Mouse (Mus musculus) kidney, embryonic 16.5 days (tissue): Measurements from ENCODE around the gene Tpcn2. TPM values are rescaled to one million over a fixed set of nuclear protein-coding genes. Genes with fewer than 3 reads are reported as not detected.

Source experiments
- ATAC-seq: fragments of 200-750 bp; cut with Nextera tagmentation; 2 replicates; pipeline ENCODE4 v1.8.0; 2017; ENCODE audit warnings: moderate TSS enrichment; ENCODE audit not compliant: low FRiP score, low TSS enrichment
- H3K27ac ChIP-seq: fragments of 300-500 bp; sonication (generic); 2 replicates; pipeline ENCODE4 v1.5.1; 2014; ENCODE audit warnings: low read length
- H3K27me3 ChIP-seq: fragments of 300-500 bp; sonication (generic); 2 replicates; pipeline ENCODE4 v1.6.1; 2014; ENCODE audit warnings: low read length, control low read depth, mixed read lengths; ENCODE audit not compliant: insufficient read depth
- H3K36me3 ChIP-seq: fragments of 300-500 bp; sonication (generic); 2 replicates; pipeline ENCODE4 v1.6.1; 2014; ENCODE audit warnings: low read length, control low read depth, mixed read lengths; ENCODE audit not compliant: insufficient read depth
- H3K4me1 ChIP-seq: fragments of 300-500 bp; sonication (generic); 2 replicates; pipeline ENCODE4 v1.6.1; 2014; ENCODE audit warnings: low read length, control low read depth, mixed read lengths; ENCODE audit not compliant: insufficient read depth
- H3K4me2 ChIP-seq: fragments of 300-500 bp; sonication (generic); replicated peaks from 2 replicates; pipeline ENCODE4 v1.6.1; 2014; ENCODE audit warnings: low read depth, low read length
- H3K4me3 ChIP-seq: fragments of 300-500 bp; sonication (generic); 2 replicates; pipeline ENCODE4 v1.5.1; 2014; ENCODE audit warnings: mild to moderate bottlenecking, low read length
- H3K9ac ChIP-seq: fragments of 300-500 bp; sonication (generic); replicated peaks from 2 replicates; pipeline ENCODE4 v1.6.1; 2014; ENCODE audit warnings: low read length
- H3K9me3 ChIP-seq: fragments of 300-500 bp; sonication (generic); 2 replicates; pipeline ENCODE4 v1.6.1; 2016; ENCODE audit warnings: low read length, control low read depth
- WGBS: fragments of 180-500 bp; shearing (Covaris S2); extraction: QIAGEN DNeasy Blood & Tissue Kit; methylation state at CpG from one replicate; pipeline ENCODE4 v1.1.7; 2014; 5-methylcytosine and 5-hydroxymethylcytosine counted together
- polyA plus RNA-seq: library from polyadenylated mRNA; unstranded; fragments of >200 nt; fragmentation: Nextera tagmentation; extraction: Ambion mirVana; gene quantifications from 2 replicates; pipeline ENCODE4 v1.2.1, GENCODE M21; 2015

The Tpcn2 gene
- 11.4 and 12.2 TPM in 2 replicates for polyA plus RNA-seq

DNA sequence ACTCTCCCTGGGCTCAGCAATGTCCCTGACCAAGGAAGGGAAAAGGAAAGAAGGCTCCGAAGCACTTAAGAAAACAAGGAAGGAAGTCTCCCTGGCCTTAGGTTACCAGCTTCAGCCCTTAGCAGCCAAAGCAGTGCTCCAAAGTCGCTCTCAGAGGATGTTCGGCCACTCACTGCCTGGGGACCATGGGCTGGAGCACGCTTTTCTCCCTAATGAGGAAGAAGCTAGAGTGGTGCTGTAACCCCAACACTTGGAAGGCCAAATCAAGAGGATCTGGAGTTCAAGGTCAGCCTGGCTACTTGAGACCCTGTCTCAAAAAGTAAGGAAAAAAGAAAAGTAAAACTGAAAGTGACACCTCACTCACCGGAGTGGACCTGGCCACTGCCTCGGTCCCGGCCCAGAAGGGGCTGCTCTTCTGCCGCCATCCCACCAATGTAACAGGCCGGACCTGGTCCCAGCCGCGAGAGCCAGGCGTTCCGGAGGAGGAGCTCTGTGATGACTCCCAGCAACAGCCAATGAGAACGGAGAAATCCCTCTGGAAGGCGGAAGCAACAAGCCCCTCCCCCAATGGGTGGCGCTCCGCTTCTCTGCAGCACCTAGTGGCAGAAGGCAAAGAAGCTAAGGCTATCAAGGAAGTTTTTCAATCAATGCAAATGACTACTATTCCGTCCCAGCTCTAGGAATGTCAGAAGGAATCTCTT, at the start of gene Tpcn2:
Tpcn2 (minus strand) TSS at position 525 of the 701 bp plus-strand sequence.
- H3K9me3 ChIP-seq: no peaks in the 10 kb centered on the region
- H3K27me3 ChIP-seq: no peaks in the 10 kb centered on the region
- no peak within 1 kb of the TSS for H3K27ac ChIP-seq
- H3K36me3 ChIP-seq: peaks cover 14% of the 10 kb centered on the region
- H3K4me2 ChIP-seq: peak within 1 kb of the TSS; percentile 64
- peak within 1 kb of the TSS; percentile 58 for H3K9ac ChIP-seq
- H3K4me1 ChIP-seq: peaks cover 25% of the 10 kb centered on the region
- under 1% methylated on average over 18 of the region's 18 CpGs for WGBS
- peak; percentile 93 for ATAC-seq
- H3K4me3 ChIP-seq: peak within 1 kb of the TSS; percentile 52

DNA sequence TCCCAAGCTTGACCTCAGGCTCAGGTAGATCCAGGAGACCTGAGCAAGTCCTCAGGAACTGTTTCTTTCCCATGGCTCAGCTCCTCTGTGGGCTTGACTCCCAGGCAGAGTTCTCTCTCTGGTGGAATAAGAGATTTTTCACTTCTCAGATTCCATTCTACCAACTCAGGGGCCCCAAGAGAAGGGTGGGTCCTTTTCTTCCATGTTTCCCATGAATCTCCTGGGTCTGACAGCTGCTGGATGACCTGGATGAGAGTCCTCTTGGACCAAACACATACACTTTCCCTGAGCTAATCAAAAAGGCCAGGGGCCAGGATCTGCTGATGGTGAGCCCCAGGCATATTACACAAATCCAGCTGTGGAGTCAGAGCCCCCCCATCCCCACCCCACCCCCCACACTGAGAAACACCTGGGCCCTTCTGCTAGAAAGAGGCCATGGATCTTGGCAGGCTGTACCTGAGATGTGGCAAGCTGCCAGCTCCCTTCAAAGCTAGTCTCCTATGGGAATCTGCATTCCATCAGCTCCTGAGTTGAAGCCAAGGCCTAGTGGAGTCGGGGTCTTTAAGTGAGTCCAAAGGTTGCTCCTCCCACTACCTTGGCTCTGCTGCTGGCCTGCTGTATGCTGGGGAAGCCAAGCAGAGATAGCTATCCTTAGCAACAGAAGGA, 48.7 kb upstream of the Tpcn2 start:
- Histone ChIP-seq H3K9ac (no peak overlapping the region), H3K27me3 (no peaks in the 10 kb centered on the region), H3K4me2 (no peak overlapping the region), H3K4me1 (0 out of 2 replicates have a peak, but pooled peaks cover 3% of the 10 kb centered on the region), H3K36me3 (no peaks in the 10 kb centered on the region), H3K4me3 (no peak overlapping the region), H3K27ac (no peak overlapping the region), H3K9me3 (no peaks in the 10 kb centered on the region)
- 0 out of 2 replicates have a peak, but pooled peaks have one; percentile 27 for ATAC-seq
- 54% methylated on average over 1 of the region's 1 CpGs for WGBS

GRCm38 (mm10) chr7:145330641-145331040, 46.8 kb upstream of the Tpcn2 start:
- H3K36me3 ChIP-seq: no peaks in the 10 kb centered on the region
- no peak overlapping the region for H3K27ac ChIP-seq
- H3K9ac ChIP-seq: no peak overlapping the region
- H3K4me1 ChIP-seq: 0 out of 2 replicates have a peak, but pooled peaks cover 3% of the 10 kb centered on the region
- H3K4me2 ChIP-seq: no peak overlapping the region
- ATAC-seq: no peak
- no peaks in the 10 kb centered on the region for H3K9me3 ChIP-seq
- H3K4me3 ChIP-seq: no peak overlapping the region
- H3K27me3 ChIP-seq: no peaks in the 10 kb centered on the region
- WGBS: 66% methylated on average over 2 of the region's 2 CpGs

DNA sequence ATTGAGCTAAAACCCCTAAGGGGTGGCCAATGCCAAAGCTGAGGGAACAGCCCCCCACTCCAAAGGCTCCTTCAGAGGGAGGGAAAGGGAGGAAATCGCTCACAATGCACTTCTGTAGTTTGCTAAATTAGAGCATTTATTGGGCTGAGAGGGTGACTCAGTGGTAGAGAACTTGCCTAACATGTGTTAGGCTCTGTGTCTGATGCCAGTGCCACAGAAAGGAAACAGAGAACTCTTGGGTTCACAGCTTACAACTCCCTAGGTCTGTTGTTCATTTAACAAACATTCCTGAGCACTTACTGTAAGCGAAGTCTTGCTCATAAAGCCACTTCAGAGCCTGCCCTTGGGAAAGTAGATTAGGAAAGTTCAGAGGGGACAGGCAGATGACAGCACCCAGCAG, 46.2 kb upstream of the Tpcn2 start:
- H3K4me2 ChIP-seq: no peak overlapping the region
- 42% methylated on average over 2 of the region's 2 CpGs for WGBS
- 0 out of 2 replicates have a peak, but pooled peaks cover 3% of the 10 kb centered on the region for H3K4me1 ChIP-seq
- no peak overlapping the region for H3K4me3 ChIP-seq
- no peak overlapping the region for H3K9ac ChIP-seq
- no peaks in the 10 kb centered on the region for H3K9me3 ChIP-seq
- ATAC-seq: no peak
- H3K27me3 ChIP-seq: no peaks in the 10 kb centered on the region
- no peak overlapping the region for H3K27ac ChIP-seq
- H3K36me3 ChIP-seq: no peaks in the 10 kb centered on the region

DNA sequence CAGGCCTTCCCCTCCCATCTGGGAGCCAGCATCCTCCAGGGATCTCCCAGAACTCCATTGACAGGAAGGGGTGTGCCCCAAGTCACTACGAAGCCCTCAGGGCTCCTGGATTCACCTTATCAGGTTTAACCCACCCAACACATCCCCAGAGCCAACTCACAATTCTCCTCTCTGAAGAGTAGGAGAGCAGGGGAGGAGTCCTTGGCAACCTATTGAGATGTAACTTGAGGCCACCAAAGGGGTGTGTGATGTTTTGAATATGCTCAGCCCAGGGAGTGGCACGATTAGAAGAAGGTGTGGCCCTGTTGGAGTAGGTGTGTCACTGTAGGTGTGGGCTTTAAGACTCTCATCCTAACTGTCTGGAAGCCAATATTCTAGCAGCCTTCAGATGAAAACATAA, 41.9 kb upstream of the Tpcn2 start:
- Histone ChIP-seq H3K9me3 (no peaks in the 10 kb centered on the region), H3K4me2 (no peak overlapping the region), H3K27ac (no peak overlapping the region), H3K27me3 (no peaks in the 10 kb centered on the region), H3K9ac (no peak overlapping the region), H3K4me1 (0 out of 2 replicates have a peak, but pooled peaks cover 3% of the 10 kb centered on the region), H3K4me3 (no peak overlapping the region), H3K36me3 (no peaks in the 10 kb centered on the region)
- 38% methylated on average over 2 of the region's 2 CpGs for WGBS
- no peak for ATAC-seq

GRCm38 (mm10) chr7:145323607-145324006, 39.8 kb upstream of the Tpcn2 start:
- no peak for ATAC-seq
- Histone ChIP-seq H3K27ac (no peak overlapping the region), H3K36me3 (no peaks in the 10 kb centered on the region), H3K4me1 (no peaks in the 10 kb centered on the region), H3K4me2 (no peak overlapping the region), H3K27me3 (no peaks in the 10 kb centered on the region), H3K4me3 (no peak overlapping the region), H3K9me3 (no peaks in the 10 kb centered on the region), H3K9ac (no peak overlapping the region)
- 38% methylated on average over 4 of the region's 4 CpGs for WGBS

GRCm38 (mm10) chr7:145319481-145319880, 35.7 kb upstream of the Tpcn2 start:
- Histone ChIP-seq H3K9me3 (no peaks in the 10 kb centered on the region), H3K9ac (no peak overlapping the region), H3K4me2 (no peak overlapping the region), H3K27ac (no peak overlapping the region), H3K4me1 (no peaks in the 10 kb centered on the region), H3K36me3 (no peaks in the 10 kb centered on the region), H3K27me3 (no peaks in the 10 kb centered on the region), H3K4me3 (no peak overlapping the region)
- WGBS: 66% methylated on average over 3 of the region's 3 CpGs
- ATAC-seq: no peak

GRCm38 (mm10) chr7:145317522-145317921, 33.7 kb upstream of the Tpcn2 start:
- Histone ChIP-seq H3K4me3 (no peak overlapping the region), H3K9ac (no peak overlapping the region), H3K4me1 (no peaks in the 10 kb centered on the region), H3K36me3 (no peaks in the 10 kb centered on the region), H3K4me2 (no peak overlapping the region), H3K27me3 (no peaks in the 10 kb centered on the region), H3K27ac (no peak overlapping the region), H3K9me3 (no peaks in the 10 kb centered on the region)
- WGBS: 73% methylated on average over 4 of the region's 4 CpGs
- ATAC-seq: no peak

DNA sequence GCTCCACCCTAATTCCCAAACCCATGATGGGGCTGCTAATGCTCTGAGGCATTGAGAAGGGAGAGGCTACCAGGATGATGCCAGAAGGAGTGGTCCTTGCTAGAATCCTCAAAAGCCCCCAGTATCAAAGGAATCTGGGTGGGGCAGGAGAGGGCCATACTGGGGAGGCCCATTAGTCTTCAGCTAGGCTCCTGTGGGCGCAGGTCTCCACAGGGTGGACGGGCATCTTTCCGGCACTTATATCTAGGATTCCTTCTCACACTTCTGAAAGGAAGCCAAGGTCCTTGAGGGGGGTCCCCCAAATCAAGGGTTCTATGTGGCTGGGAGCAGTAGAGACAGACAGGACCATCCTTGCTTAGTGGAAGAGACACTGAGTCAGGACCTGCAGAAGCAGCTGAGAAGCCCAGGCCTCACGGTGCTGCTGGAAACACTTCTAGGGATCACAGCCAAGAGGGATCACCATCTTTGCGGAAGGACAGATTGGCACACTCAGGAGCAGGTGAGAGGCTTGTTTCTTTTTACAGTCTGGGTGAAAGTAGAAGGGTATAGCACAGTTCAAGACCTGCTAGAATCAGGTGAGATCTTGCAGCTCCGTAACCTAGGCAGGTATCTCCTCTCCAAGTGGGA, 31.1 kb upstream of the Tpcn2 start, which contains the start of gene Mrgprd:
Mrgprd (plus strand) TSS at position 51 of the 627 bp plus-strand sequence.
- 91% methylated on average over 6 of the region's 6 CpGs for WGBS
- Histone ChIP-seq H3K27ac (no peak within 1 kb of the TSS), H3K36me3 (no peaks in the 10 kb centered on the region), H3K9me3 (no peaks in the 10 kb centered on the region), H3K4me1 (0 out of 2 replicates have a peak, but pooled peaks cover 6% of the 10 kb centered on the region), H3K9ac (no peak within 1 kb of the TSS), H3K4me2 (no peak within 1 kb of the TSS), H3K27me3 (no peaks in the 10 kb centered on the region), H3K4me3 (no peak within 1 kb of the TSS)
- no peak for ATAC-seq
